Mouse (Mus musculus) CD8-positive naive resting alpha-beta T cell, adult 2 months (primary cell): ENCODE measurements around the gene Eef1a2.

Source experiments
- DNase-seq, 2 experiments: peaks; one replicate each; pipeline ENCODE4 v3.0.0; 2022; ENCODE audit warnings: low read depth in 2 of 2, low spot score in 2 of 2

The Eef1a2 gene

GRCm38 (mm10) chr2:181134591-181135445 is 22.0 kb downstream of the Eef1a2 start, which contains the start of gene Kcnq2:
Gene Kcnq2 (minus strand): TSS chr2:181135300.
- DNase-seq = no peak

DNA sequence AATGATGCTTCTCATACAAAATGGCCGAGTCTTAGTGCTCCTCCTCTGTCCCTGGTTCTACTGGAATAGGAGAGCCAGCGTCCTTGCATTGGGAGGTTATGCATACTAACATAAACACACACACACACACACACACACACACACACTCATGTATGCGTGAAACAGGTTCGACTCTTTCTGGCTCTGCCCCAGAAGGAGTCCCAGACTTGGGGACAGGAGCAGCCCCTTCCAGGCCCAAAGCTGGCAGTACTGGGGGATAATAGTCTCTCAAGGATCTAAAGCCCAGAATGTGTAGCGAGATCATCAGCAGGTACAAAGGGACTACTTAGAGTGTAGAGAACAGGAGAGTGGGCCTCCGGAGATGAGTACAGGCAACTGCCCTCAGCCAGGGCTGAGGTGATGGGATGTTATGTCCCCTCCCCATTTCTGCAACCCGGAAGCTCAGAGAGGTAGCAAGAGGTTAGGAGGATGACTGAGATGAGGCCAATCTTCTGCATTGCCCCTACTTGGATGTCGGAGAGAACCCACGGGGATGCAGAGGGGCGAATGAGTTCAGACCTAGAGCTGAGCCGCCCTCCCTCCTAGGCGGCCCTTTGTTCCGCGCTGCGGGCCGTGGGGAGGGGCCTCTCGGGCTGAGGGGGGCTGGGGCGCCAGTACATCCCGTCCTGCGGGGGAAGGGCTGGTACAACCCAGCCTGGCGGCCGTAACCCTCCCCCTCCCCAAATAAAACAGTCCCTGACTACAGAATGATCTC is 22.8 kb downstream of the Eef1a2 start:
- no peak for DNase-seq

- no peak for DNase-seq
These were observed 26.6 kb downstream of the Eef1a2 start for GRCm38 (mm10) chr2:181130245-181130644.

GRCm38 (mm10) chr2:181128963-181129362 is 27.9 kb downstream of the Eef1a2 start:
- no peak for DNase-seq

- no peak for DNase-seq
These were observed 29.0 kb downstream of the Eef1a2 start for GRCm38 (mm10) chr2:181127786-181128185.

DNA sequence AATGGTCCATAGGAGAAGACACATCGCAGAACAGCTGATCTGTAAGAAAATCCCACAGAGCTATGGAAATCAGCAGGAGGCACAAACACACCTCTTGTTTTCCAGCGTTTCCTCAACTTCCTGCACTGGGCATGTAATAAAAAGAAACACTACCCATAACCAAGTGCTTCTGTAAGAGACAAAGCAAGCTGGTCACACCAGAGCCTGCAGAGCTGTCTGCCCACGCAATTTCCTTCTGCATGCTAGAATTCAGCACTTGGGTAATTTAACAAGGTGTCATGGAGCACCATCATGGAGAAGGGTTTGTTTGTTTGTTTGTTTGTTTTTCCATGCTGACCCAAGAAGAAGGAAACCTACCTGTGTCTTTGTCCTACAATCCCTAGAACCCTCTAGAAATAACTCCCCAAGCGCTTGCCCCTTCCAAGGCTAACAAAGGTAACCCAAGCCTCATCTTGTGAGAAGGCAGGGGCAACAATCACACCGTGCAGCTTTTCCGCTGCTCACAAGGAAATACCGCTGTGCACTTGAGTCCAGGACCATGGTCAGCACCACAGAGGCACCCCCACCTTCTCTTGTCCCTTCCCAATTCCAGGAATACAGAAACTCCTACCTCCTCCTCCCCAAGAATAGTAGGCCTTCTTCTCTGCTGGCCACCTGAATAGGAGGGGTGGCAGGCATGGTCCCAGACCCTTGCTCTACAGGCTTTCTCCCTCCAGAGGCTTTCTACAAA is 30.9 kb downstream of the Eef1a2 start:
- no peak for DNase-seq

GRCm38 (mm10) chr2:181122642-181123041 is 34.2 kb downstream of the Eef1a2 start:
- no peak for DNase-seq

GRCm38 (mm10) chr2:181120922-181121449 is 35.8 kb downstream of the Eef1a2 start:
- no peak for DNase-seq

GRCm38 (mm10) chr2:181119952-181120351 is 36.9 kb downstream of the Eef1a2 start:
- no peak for DNase-seq

DNA sequence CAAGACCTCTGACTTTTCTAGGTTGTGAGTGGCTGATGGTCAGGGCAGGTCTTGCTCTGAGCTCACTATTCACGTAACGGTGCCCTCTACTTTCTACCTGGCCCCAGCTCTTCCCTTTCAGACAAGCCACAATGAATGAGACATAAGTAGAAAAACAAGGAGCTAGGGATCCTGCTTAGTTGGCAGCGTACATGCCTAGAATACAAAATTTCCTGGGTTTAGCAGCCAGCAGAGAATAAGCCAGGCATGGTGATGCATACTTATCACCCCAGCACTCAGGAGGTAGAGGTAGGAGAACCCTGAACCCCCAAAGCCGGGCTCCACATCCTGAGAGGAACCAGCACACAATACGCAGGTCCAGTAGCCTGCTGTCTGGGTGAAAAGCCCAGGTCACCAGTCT is 40.4 kb downstream of the Eef1a2 start:
- no peak for DNase-seq

GRCm38 (mm10) chr2:181115367-181115766 is 41.4 kb downstream of the Eef1a2 start:
- DNase-seq = no peak

- no peak for DNase-seq
These were observed 43.0 kb downstream of the Eef1a2 start for GRCm38 (mm10) chr2:181113762-181114361.

- DNase-seq = no peak
These were observed 45.1 kb downstream of the Eef1a2 start for GRCm38 (mm10) chr2:181111665-181112064.

GRCm38 (mm10) chr2:181104111-181104510 is 52.7 kb downstream of the Eef1a2 start:
- DNase-seq = no peak

- no peak for DNase-seq
These were observed 54.7 kb downstream of the Eef1a2 start for GRCm38 (mm10) chr2:181102161-181102560.

DNA sequence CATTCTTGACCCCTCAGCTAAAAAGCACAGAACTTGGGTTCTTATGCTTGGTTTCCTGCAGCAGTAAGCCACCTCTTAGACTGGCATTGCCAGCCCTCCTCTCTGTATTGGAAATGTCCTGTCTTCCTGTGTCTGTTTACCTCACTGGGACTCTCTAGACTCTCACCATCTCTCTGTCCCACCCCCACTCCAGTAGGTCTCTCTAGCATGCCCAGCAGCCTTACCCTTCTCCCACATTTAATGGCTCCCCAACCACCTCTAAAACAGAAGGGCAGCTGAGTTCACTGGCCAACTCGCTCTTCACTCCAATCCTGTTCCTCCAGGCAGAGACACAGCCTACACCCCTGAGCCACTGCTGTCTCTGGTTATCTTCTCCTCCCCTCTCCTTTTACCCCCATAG is 55.2 kb downstream of the Eef1a2 start:
- DNase-seq = no peak

GRCm38 (mm10) chr2:181100087-181100486 is 56.7 kb downstream of the Eef1a2 start:
- no peak for DNase-seq
